Mouse (Mus musculus) kidney, embryonic 15.5 days (tissue): ENCODE results near the gene Nos3. TPM values are rescaled to one million over a fixed set of nuclear protein-coding genes. Genes with fewer than 3 reads are reported as not detected.
"Not testable (repeated sequence)": the region's sequence is repeated elsewhere in the genome, so short reads cannot be mapped to it uniquely, and the experiment has no call there.

Experiments
- ATAC-seq: fragments of 200-750 bp; cut with Nextera tagmentation; replicated peaks from 2 replicates; pipeline ENCODE4 v1.8.0; 2017; ENCODE audit warnings: moderate TSS enrichment; ENCODE audit not compliant: low FRiP score
- H3K27ac ChIP-seq: fragments of 300-500 bp; sonication (generic); 2 replicates; pipeline ENCODE4 v1.5.1; 2015; ENCODE audit warnings: mild to moderate bottlenecking, inconsistent platforms
- H3K27me3 ChIP-seq: fragments of 300-500 bp; sonication (generic); 2 replicates; pipeline ENCODE4 v1.6.1; 2015; ENCODE audit warnings: inconsistent platforms
- H3K36me3 ChIP-seq: fragments of 300-500 bp; sonication (generic); 2 replicates; pipeline ENCODE4 v1.6.1; 2015; ENCODE audit warnings: inconsistent platforms
- H3K4me1 ChIP-seq: fragments of 300-500 bp; sonication (generic); 2 replicates; pipeline ENCODE4 v1.6.1; 2015; ENCODE audit warnings: inconsistent platforms
- H3K4me2 ChIP-seq: fragments of 300-500 bp; sonication (generic); 2 replicates; pipeline ENCODE4 v1.6.1; 2015; ENCODE audit warnings: moderate library complexity, mild to moderate bottlenecking, inconsistent platforms
- H3K4me3 ChIP-seq: fragments of 300-500 bp; sonication (generic); replicated peaks from 2 replicates; pipeline ENCODE4 v1.5.1; 2015; ENCODE audit warnings: mild to moderate bottlenecking, inconsistent platforms
- H3K9ac ChIP-seq: fragments of 300-500 bp; sonication (generic); 2 replicates; pipeline ENCODE4 v1.6.1; 2015; ENCODE audit warnings: mild to moderate bottlenecking, inconsistent platforms
- H3K9me3 ChIP-seq: fragments of 300-500 bp; sonication (generic); replicated peaks from 2 replicates; pipeline ENCODE4 v1.6.1; 2016; ENCODE audit warnings: inconsistent platforms
- WGBS: fragments of 180-500 bp; shearing (Covaris S2); methylation state at CpG from one replicate; pipeline ENCODE4 v1.1.7; 2015; ENCODE audit warnings: mixed read lengths; 5-methylcytosine and 5-hydroxymethylcytosine counted together
- polyA plus RNA-seq: library from polyadenylated mRNA; unstranded; fragments of >200 nt; fragmentation: Nextera tagmentation; extraction: Ambion mirVana; gene quantifications from 2 replicates; pipeline ENCODE4 v1.2.1, GENCODE M21; 2015

Gene Nos3
- polyA plus RNA-seq, 1 experiment from 2014 or later = 18.4 TPM

DNA sequence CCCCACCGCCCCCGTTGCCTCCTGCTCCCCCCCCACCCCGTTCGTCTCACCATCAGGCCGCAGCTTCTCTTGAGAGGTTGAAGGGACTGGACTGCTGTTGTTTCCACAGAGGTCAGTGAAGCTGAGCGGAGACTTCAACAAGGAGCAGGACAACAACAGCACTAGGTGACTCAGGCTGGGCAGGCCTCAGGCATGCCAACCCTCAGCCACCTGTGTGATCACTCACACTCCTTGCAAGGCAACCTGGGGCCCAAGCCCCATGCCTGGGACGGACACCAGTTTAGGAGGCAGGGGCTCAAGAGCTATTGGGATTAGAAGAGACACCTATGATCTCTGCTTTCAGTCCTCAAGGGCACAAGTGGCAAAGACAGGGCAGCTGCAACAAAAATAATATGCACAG, 27.3 kb downstream of the Nos3 start, which contains the start of gene Atg9b:
Gene Atg9b, minus strand, starts transcription at position 280 of the 400 bp plus-strand sequence.
- no peak within 1 kb of the TSS for H3K27ac ChIP-seq
- H3K4me1 ChIP-seq = peaks cover 49% of the 10 kb centered on the region
- 86% methylated on average over 7 of the region's 7 CpGs for WGBS
- no peak within 1 kb of the TSS for H3K4me2 ChIP-seq
- H3K4me3 ChIP-seq = no peak within 1 kb of the TSS
- peaks cover 19% of the 10 kb centered on the region for H3K27me3 ChIP-seq
- no peaks in the 10 kb centered on the region for H3K9me3 ChIP-seq
- no peaks in the 10 kb centered on the region for H3K36me3 ChIP-seq
- no peak within 1 kb of the TSS for H3K9ac ChIP-seq
- ATAC-seq = no peak

DNA sequence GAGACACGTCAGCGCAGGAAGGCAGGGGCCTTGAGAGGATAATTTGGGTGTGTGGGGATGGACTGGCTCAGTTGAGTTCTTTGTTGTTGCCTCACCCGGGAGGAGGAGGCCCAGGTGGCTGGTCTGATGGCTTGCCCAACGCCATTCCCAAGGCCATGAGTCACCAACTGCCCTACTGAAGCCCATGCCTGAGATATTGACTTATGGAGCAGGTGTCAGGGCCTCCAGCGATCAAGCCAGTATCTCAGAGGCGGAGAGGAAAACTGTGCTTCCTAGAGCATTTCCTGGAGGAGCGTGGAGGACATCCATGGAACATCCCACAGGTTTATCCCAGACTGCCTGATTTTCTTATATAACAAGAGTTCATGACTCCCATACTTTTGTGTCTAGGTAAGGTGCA, 28.1 kb downstream of the Nos3 start:
- peaks cover 40% of the 10 kb centered on the region for H3K4me1 ChIP-seq

DNA sequence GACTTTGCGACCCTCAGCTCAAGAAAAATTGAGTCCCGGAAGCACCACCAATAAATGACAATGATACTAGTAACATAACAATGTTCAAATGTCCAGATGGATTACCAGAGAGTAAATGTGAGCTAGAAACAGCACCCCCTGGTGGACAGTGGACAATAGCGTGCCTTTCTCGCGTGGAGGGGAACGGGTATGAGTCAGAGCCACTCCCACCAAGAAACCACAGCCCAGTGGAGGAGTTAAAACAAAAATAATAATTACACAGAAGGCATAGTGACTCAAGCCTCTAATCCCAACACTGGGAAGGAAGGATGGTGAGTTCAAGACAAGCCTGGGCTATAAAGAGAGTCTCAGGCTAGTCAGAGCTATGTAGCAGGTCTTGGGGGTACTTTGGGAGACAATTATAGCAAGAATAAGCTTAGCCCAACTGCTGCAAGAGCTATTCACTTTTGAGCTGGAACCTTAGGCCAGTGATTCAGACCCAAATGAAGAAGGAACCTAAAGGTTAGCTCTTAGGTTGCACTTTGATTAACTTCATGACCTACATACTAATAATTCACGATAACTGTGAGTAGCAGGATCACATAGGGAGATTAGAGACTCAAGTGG, 28.9 kb downstream of the Nos3 start, which contains the start of gene Abcb8:
Gene Abcb8, plus strand, starts transcription at position 272 of the 606 bp plus-strand sequence.
- peak within 1 kb of the TSS; percentile 60 for H3K4me2 ChIP-seq
- H3K9ac ChIP-seq = peak within 1 kb of the TSS; percentile 45
- ATAC-seq = no peak
- H3K4me1 ChIP-seq = peaks cover 32% of the 10 kb centered on the region
- peak within 1 kb of the TSS; percentile 85 for H3K27ac ChIP-seq
- 22% methylated on average over 7 of the region's 7 CpGs for WGBS
- H3K36me3 ChIP-seq = no peaks in the 10 kb centered on the region
- no peaks in the 10 kb centered on the region for H3K9me3 ChIP-seq
- H3K27me3 ChIP-seq = peaks cover 4% of the 10 kb centered on the region
- peak within 1 kb of the TSS; percentile 67 for H3K4me3 ChIP-seq

More for the DNA sequence above, 28.1 kb downstream of the Nos3 start:
- Histone ChIP-seq H3K4me3 (no peak overlapping the region), H3K9ac (no peak overlapping the region), H3K27ac (no peak overlapping the region), H3K9me3 (no peaks in the 10 kb centered on the region), H3K27me3 (peaks cover 12% of the 10 kb centered on the region), H3K36me3 (no peaks in the 10 kb centered on the region), H3K4me2 (no peak overlapping the region)
- no peak for ATAC-seq
- WGBS = 70% methylated on average over 7 of the region's 7 CpGs

DNA sequence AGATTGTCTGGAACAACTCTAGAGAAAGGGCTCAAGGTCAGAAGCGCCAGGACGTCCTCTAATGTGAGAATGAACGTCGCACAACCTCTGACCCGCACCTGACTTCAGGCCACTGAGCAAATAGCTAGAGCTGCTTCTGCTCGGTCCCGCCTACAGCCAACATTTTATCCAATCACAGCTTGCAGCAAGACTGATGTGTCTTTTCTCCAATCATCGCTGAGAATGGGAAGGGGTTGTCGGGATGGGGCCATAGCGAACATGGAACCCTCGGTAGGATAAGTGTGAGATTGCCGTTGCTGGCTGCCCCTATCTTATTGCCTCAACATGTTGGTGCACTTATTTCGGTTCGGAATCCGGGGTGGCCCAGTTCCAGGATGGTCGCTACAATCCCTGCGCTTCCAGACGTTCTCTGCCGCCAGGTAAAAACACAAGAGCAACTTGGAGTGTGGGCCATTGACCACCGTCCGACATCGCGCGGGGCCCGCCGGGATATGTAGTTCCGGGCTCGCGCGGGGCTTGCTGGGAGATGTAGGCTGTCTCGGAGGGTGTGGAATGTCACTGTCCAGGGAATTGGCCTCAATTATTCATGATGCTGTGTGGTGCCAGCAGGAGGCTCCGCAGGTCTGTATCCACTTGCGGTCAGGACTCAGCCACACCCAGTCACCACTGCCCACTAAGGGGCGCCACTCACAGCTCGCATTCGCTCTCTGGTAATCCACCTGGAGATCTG, 29.7 kb downstream of the Nos3 start:
- H3K36me3 ChIP-seq = no peaks in the 10 kb centered on the region
- no peaks in the 10 kb centered on the region for H3K27me3 ChIP-seq
- peaks cover 25% of the 10 kb centered on the region for H3K4me1 ChIP-seq
- H3K27ac ChIP-seq = peak overlapping the region; percentile 85
- peak overlapping the region; percentile 67 for H3K4me3 ChIP-seq
- peak; percentile 97 for ATAC-seq
- peak overlapping the region; percentile 60 for H3K4me2 ChIP-seq
- H3K9me3 ChIP-seq = no peaks in the 10 kb centered on the region
- WGBS = 1% methylated on average over 36 of the region's 36 CpGs
- H3K9ac ChIP-seq = peak overlapping the region; percentile 45

DNA sequence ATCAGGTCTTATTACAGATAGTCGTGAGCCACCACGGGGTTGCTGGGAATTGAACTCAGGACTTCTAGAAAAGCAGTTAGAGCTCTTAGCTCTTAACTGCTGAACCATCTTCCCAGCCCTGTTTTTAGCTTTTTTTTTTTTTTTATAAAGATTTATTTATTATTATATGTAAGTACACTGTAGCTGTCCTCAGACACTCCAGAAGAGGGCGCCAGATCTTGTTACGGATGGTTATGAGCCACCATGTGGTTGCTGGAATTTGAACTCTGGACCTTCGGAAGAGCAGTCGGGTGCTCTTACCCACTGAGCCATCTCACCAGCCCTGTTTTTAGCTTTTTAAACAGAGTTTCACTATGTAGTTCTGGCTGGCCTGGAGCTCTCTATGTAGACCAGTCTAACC, 31.6 kb downstream of the Nos3 start:
- H3K27ac ChIP-seq, H3K9me3 ChIP-seq, H3K4me2 ChIP-seq, H3K4me3 ChIP-seq, ATAC-seq, H3K27me3 ChIP-seq, H3K9ac ChIP-seq: not testable (repeated sequence)
- WGBS = 91% methylated on average over 6 of the region's 6 CpGs
- Histone ChIP-seq H3K36me3 (peaks cover 17% of the 10 kb centered on the region), H3K4me1 (peaks cover 20% of the 10 kb centered on the region)

DNA sequence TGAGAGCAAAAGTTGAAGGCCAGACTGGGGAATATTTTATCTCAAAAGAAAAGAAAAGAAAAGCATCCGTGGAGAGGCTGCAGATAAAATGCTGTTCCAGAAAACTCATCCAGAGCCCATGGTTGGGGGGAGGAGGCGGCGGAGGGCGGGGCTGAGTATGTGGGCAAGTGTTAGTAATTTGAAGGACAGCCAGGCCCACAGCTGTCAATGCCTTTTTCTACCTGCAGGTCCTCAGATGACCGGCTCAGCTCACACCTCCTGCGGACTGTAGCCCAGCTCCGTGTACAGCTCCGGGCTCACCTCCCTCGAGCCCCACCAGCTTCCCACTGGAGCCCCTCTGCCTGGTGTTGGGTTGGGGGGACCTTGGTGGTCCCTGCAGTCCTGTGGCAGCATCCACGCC, 35.1 kb downstream of the Nos3 start:
- Histone ChIP-seq H3K9ac (no peak overlapping the region), H3K4me1 (0 out of 2 replicates have a peak, but pooled peaks cover 8% of the 10 kb centered on the region), H3K27me3 (no peaks in the 10 kb centered on the region), H3K4me2 (no peak overlapping the region), H3K9me3 (no peaks in the 10 kb centered on the region), H3K4me3 (no peak overlapping the region), H3K27ac (no peak overlapping the region), H3K36me3 (peaks cover 51% of the 10 kb centered on the region)
- ATAC-seq = no peak
- WGBS = 89% methylated on average over 10 of the region's 10 CpGs

DNA sequence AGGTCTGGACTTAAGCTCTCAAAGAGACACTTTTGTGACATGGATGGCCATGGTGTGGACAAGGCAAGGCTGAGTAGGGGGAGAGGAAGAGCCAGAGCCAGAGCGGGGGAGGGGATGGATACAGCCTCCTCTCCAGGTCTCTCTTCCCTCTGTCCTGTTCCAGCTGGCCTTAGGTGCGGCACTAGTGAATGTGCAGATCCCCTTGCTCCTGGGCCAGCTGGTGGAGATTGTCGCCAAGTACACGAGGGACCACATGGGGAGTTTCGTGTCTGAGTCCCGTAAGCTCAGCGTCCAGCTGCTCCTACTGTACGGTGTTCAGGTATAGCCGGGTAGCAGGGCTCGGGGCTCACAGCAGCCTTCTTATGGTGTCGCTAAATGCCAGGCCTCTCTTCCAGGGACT, 35.8 kb downstream of the Nos3 start:
- no peaks in the 10 kb centered on the region for H3K9me3 ChIP-seq
- H3K9ac ChIP-seq = no peak overlapping the region
- 0 out of 2 replicates have a peak, but pooled peaks cover under 1% of the 10 kb centered on the region for H3K4me1 ChIP-seq
- no peak for ATAC-seq
- H3K27ac ChIP-seq = no peak overlapping the region
- H3K4me3 ChIP-seq = no peak overlapping the region
- peaks cover 57% of the 10 kb centered on the region for H3K36me3 ChIP-seq
- H3K27me3 ChIP-seq = no peaks in the 10 kb centered on the region
- 89% methylated on average over 11 of the region's 11 CpGs for WGBS
- H3K4me2 ChIP-seq = no peak overlapping the region

DNA sequence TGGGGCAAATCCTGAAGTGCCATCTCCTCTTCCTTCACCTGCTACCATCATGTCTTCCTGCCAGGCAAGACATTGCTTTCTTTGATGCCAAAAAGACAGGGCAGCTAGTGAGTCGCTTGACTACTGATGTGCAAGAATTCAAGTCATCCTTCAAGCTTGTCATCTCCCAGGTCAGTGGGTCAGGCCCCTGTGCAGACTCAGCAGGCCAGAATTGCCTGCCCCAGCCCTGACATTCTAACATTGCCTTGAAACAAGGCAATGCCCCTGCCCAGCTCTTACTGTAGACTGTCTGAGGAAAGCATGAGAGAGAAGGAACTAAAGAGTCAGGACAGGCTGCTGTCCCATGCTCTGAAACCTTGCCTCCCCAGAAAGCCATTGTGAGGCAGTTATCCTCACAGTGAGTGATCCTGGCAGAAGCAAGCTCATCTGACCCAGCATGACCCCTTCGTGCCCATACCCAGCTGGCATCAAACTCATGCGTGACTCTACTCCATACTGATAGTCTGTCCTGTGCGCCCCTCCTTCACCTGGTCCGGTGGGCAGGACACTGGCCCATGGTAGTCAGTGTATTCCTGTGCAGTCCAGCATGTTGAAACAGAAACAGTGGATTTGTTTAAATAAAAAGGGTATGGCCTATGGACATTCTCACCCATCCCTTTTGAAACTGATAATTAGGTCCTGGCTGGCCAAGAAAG, 36.4 kb downstream of the Nos3 start:
- no peak for ATAC-seq
- Histone ChIP-seq H3K36me3 (peaks cover 62% of the 10 kb centered on the region), H3K4me3 (no peak overlapping the region), H3K27me3 (no peaks in the 10 kb centered on the region), H3K9ac (no peak overlapping the region), H3K4me2 (no peak overlapping the region), H3K4me1 (no peaks in the 10 kb centered on the region), H3K27ac (no peak overlapping the region), H3K9me3 (no peaks in the 10 kb centered on the region)
- 88% methylated on average over 5 of the region's 5 CpGs for WGBS

DNA sequence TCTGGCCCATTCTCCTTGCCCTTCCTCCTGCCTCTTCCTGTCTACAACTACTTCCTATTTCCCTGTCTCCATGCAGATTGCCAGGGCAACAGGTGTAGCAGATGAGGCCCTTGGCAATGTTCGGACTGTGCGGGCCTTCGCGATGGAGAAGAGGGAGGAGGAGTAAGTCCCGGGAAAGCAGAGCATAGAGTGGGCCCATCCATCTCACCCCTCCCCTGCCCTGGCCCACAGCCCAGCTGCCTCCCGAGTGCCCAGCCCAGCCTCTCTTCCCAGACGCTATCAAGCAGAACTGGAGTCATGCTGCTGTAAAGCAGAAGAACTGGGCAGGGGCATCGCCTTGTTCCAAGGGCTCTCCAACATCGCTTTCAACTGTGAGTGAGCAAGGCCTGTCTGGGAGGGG, 37.4 kb downstream of the Nos3 start:
- 82% methylated on average over 9 of the region's 9 CpGs for WGBS
- Histone ChIP-seq H3K4me2 (no peak overlapping the region), H3K27ac (no peak overlapping the region), H3K9me3 (no peaks in the 10 kb centered on the region), H3K36me3 (peaks cover 72% of the 10 kb centered on the region), H3K9ac (no peak overlapping the region), H3K4me1 (no peaks in the 10 kb centered on the region), H3K27me3 (no peaks in the 10 kb centered on the region), H3K4me3 (no peak overlapping the region)
- no peak for ATAC-seq

DNA sequence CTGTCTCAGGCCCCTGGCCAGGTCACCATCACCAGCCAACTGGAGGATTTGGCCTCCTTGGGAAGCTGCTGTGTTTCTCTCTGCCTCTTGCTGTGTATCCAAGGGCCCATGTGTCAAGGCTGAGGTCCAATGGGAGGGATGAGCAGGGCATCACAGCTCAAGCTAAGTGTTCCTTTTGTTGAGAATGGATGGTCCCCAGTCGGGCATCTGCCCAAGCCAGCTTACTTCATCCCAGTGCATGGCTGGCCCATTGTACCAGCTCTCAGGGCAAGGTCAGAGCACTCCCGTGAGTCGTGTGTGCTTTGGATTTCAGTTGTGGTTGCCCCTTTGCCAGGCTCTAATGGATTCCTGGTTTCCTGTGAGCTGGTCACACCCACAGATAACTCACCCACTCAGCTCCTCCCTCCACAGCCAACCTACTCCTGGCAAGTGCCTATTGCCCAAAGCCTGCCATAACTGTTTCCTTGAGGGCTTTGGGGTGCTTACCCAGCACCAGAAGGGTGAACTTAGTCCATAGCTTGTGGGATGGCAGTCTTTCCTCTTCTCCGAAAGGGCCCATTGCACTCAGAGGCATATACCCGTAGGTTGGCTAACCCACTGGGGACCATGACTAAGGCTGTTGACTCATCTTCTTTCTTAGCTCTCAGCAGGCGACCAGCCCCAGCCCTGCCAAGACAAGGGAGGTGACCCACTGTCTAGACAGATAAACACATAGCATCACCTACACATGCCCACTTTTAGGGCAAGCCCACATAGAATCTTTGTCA, 40.2 kb downstream of the Nos3 start:
- no peaks in the 10 kb centered on the region for H3K4me1 ChIP-seq
- no peaks in the 10 kb centered on the region for H3K9me3 ChIP-seq
- ATAC-seq = no peak
- H3K4me2 ChIP-seq = no peak overlapping the region
- no peak overlapping the region for H3K4me3 ChIP-seq
- WGBS = 89% methylated on average over 6 of the region's 6 CpGs
- H3K27ac ChIP-seq = no peak overlapping the region
- H3K36me3 ChIP-seq = peaks cover 92% of the 10 kb centered on the region
- H3K9ac ChIP-seq = no peak overlapping the region
- H3K27me3 ChIP-seq = no peaks in the 10 kb centered on the region

DNA sequence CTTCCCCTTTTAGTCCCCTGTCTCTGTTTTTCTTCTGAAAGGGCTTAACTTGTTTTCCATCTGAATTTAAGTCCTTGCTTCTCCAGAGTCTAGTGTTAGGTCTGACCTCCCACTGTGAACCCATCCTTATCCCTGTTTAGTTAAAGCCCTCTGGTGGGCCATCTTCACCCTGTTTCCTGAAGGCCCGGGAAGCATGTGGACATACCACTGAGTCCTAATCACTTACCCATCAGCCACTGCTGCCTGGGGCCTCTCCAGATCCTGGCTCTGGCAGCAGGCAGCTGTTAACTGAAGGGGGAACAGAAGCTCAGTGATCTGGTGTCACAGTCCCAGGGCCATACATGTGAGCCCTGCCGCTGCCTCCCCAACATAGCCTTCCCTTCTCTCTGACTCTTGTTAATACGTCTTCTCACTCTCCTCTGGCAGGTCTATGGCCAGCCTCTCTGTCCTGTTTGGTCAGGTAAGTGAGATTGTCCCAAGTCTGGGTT, 40.8 kb downstream of the Nos3 start:
- Histone ChIP-seq H3K4me1 (no peaks in the 10 kb centered on the region), H3K9me3 (no peaks in the 10 kb centered on the region), H3K36me3 (peaks cover 87% of the 10 kb centered on the region), H3K27me3 (no peaks in the 10 kb centered on the region), H3K4me3 (no peak overlapping the region), H3K4me2 (no peak overlapping the region), H3K9ac (no peak overlapping the region), H3K27ac (no peak overlapping the region)
- no peak for ATAC-seq
- 59% methylated on average over 3 of the region's 3 CpGs for WGBS
